Comparison of ENCODE assay signal across 9 mouse cellular contexts in the genomic region with DNA sequence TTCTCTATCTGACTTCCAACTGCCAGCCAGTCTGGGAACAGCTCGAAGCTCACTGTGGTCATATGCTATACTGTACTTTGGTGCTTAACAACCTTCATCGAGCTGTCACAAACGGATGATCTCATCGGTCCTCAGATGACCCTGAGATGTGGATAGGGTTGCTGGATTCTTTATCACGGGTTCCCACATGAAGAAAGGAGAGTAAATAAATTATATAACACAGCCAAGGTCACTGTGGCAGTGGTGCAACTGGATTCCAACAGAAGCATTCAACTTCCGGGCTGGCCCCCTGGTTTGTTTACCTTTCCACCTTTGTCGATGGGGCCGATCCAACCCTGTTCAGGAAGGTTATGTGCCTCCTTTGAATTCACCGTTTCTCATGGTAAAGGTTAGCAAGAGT.
DNase-seq lines count a peak whose midpoint lies in the region; ATAC-seq and TF ChIP-seq lines count a peak whose summit lies in the region.
"Had no signal": no experiment of that assay in that cellular context is flagged by ENCODE, and none has a peak within 500 bp of the region (broad histone marks: within the 10 kb centered on the region; RNA-seq: fewer than 3 reads in every experiment).

No protein-coding gene starts in this region.

- H3K27ac ChIP-seq in forebrain, postnatal 0 days (ENCODE audit: low read depth, low read length), result no peak overlapping the region
- no peak overlapping the region for H3K27ac ChIP-seq in forebrain, embryonic 12.5 days
- H3K27ac ChIP-seq in kidney, adult 2 months (ENCODE audit: insufficient read depth, low read depth, low read length), result peak overlapping the region; percentile 74
- H3K27ac ChIP-seq: neural tube, embryonic 13.5 days had no signal

- ATAC-seq in forebrain, postnatal 0 days, result peak; percentile 38; the same call in 1 of the 2 replicates
- ATAC-seq in forebrain, embryonic 12.5 days (ENCODE audit: low FRiP score), result no peak

- no peaks in the 10 kb centered on the region for H3K9me3 ChIP-seq in forebrain, postnatal 0 days (ENCODE audit: low read length)
- no peaks in the 10 kb centered on the region for H3K9me3 ChIP-seq in forebrain, embryonic 12.5 days
- H3K9me3 ChIP-seq: neural tube, embryonic 13.5 days had no signal

- TF ChIP-seq POLR2A in kidney, adult 2 months (IDR thresholded peaks at IDR 0.05; ENCODE audit: low read depth, low read length), result no peak

- no peak for DNase-seq in forebrain, postnatal 0 days
- DNase-seq in adrenal gland, postnatal 25 days, result peak; percentile 35
- peak; percentile 38 for DNase-seq in kidney, adult 2 months
- DNase-seq in lung, postnatal 10 days, result peak; percentile 53
- DNase-seq in natural killer cell, adult 2 months (ENCODE audit: low spot score in 2 of 2), result no peak
- no peak for DNase-seq in left cerebral cortex, adult 11 months (ENCODE audit: low spot score)
- no peak for DNase-seq in retina, postnatal 1 day

- H3K4me2 ChIP-seq in forebrain, postnatal 0 days (ENCODE audit: low read depth), result no peak overlapping the region
- no peak overlapping the region for H3K4me2 ChIP-seq in forebrain, embryonic 12.5 days
- H3K4me2 ChIP-seq: neural tube, embryonic 13.5 days had no signal

- peaks cover 7% of the 10 kb centered on the region for H3K4me1 ChIP-seq in forebrain, postnatal 0 days (ENCODE audit: insufficient read depth)
- peaks cover 14% of the 10 kb centered on the region for H3K4me1 ChIP-seq in forebrain, embryonic 12.5 days
- H3K4me1 ChIP-seq in kidney, adult 2 months (ENCODE audit: control insufficient read depth, insufficient read depth, low read length), result peaks cover 21% of the 10 kb centered on the region
- H3K4me1 ChIP-seq: neural tube, embryonic 13.5 days had no signal

- WGBS in forebrain, postnatal 0 days, result 73% methylated on average over 9 of the region's 9 CpGs
- 74% methylated on average over 9 of the region's 9 CpGs for WGBS in forebrain, embryonic 12.5 days
- 14% methylated on average over 9 of the region's 9 CpGs for WGBS in kidney, adult 2 months

- H3K4me3 ChIP-seq in forebrain, postnatal 0 days (ENCODE audit: low read depth, low read length), result no peak overlapping the region
- H3K4me3 ChIP-seq in forebrain, embryonic 12.5 days (replicated peaks), result no peak overlapping the region
- no peak overlapping the region for H3K4me3 ChIP-seq in kidney, adult 2 months (ENCODE audit: insufficient read depth, low read depth, low read length)
- H3K4me3 ChIP-seq: neural tube, embryonic 13.5 days had no signal

- no peak for TF ChIP-seq CTCF in forebrain, postnatal 0 days (IDR thresholded peaks at IDR 0.05; ENCODE audit: low read depth)
- TF ChIP-seq CTCF in kidney, adult 2 months (conservative IDR thresholded peaks at IDR 0.05; ENCODE audit: insufficient read depth, insufficient read length, low read depth, low read length), result no peak

- H3K27me3 ChIP-seq in forebrain, postnatal 0 days (ENCODE audit: insufficient read depth, low read length), result no peaks in the 10 kb centered on the region
- H3K27me3 ChIP-seq in forebrain, embryonic 12.5 days, result no peaks in the 10 kb centered on the region
- H3K27me3 ChIP-seq in kidney, adult 2 months (replicated peaks; ENCODE audit: control insufficient read depth, insufficient read depth, low read length), result no peaks in the 10 kb centered on the region
- H3K27me3 ChIP-seq: neural tube, embryonic 13.5 days had no signal

- H3K36me3 ChIP-seq in forebrain, postnatal 0 days (ENCODE audit: insufficient read depth), result no peaks in the 10 kb centered on the region
- H3K36me3 ChIP-seq in forebrain, embryonic 12.5 days (replicated peaks), result no peaks in the 10 kb centered on the region
- H3K36me3 ChIP-seq in kidney, adult 2 months (ENCODE audit: control insufficient read depth, insufficient read depth, low read length), result no peaks in the 10 kb centered on the region
- H3K36me3 ChIP-seq: neural tube, embryonic 13.5 days had no signal

- no peak overlapping the region for H3K9ac ChIP-seq in forebrain, postnatal 0 days
- no peak overlapping the region for H3K9ac ChIP-seq in forebrain, embryonic 12.5 days
- H3K9ac ChIP-seq: neural tube, embryonic 13.5 days had no signal

Comparison
In these comparisons a context has a peak if more than half of its experiments do, and no peak if none do; other contexts are left out.
1. DNase-seq: peak in adrenal gland, postnatal 25 days (single experiment), kidney, adult 2 months (single experiment) and lung, postnatal 10 days (single experiment); none in forebrain, postnatal 0 days (single experiment), natural killer cell, adult 2 months (0 of 2), left cerebral cortex, adult 11 months (single experiment) and retina, postnatal 1 day (single experiment).